Mouse (Mus musculus) monocyte, adult 5-6 weeks (primary cell): ENCODE measurements around the gene Add1. TPM values are rescaled to one million over a fixed set of nuclear protein-coding genes. Genes with fewer than 3 reads are reported as not detected.
A peak's percentile ranks its signal among the peaks of the same experiment; 100 is the strongest.
"Not testable (repeated sequence)": the region's sequence is repeated elsewhere in the genome, so short reads cannot be mapped to it uniquely, and the experiment has no call there.

Source experiments
- ATAC-seq: fragments of 153-309, 156-312 bp; replicated peaks from 2 replicates; pipeline ENCODE4 v1.8.0; 2017; ENCODE audit warnings: mild to moderate bottlenecking; ENCODE audit not compliant: low TSS enrichment, insufficient number of reproducible peaks, severe bottlenecking, poor library complexity, low FRiP score
- total RNA-seq: library from RNA; stranded (forward); fragments of 200-1000, 200-491, 200-594 nt; gene quantifications from 3 replicates; pipeline ENCODE4 v1.2.3, GENCODE M21; 2017

Gene Add1
- total RNA-seq, 1 experiment from 2014 or later = 174 TPM

DNA sequence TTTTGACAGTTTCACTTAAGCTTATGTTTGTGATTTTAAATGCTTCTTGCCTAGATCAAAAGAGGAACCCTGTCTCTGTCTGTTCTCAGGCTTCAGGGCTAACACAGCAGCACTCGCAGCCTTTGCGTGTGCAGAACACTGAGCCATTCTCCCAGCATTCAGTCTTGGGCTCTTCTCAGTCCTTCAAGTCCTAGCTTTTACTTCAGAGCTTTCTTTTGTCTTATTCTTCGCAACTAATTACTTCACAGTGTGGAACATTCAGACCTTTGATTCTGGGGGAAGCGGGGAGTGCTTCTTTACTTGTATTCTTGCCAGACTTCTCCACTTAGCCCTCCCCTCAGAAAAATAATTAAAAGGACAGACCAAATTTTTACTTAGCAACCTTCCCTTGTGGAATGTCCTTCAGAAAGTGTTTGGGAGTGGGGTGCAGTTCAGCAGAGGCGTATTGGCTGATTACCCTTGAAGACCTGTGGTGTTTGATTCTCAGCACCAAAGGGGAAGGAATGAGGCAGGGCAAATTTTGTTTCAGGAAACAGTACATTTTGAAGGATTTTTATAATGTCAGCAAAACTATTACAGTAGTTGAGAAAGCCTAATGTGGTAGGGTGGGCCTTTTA is 18.0 kb downstream of the Add1 start:
- ATAC-seq = no peak

DNA sequence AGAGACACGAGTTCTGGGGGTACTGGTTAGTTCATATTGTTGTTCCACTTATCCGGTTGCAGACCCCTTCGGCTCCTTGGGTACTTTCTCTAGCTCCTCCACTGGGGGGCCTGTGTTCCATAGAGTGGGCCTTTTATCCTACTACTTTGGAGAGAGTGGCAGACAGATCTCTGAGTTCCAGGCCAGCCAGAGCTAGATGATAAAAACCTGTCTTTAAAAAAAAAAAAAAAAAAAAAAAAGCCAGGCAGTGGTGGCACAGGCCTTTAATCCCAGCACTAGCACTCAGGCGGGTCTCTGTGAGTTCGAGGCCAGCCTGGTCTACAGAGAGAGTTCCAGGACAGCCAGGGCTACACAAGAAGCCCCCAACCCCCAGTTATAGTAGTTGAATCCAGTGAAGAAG is 18.8 kb downstream of the Add1 start:
- ATAC-seq = not testable (repeated sequence)

DNA sequence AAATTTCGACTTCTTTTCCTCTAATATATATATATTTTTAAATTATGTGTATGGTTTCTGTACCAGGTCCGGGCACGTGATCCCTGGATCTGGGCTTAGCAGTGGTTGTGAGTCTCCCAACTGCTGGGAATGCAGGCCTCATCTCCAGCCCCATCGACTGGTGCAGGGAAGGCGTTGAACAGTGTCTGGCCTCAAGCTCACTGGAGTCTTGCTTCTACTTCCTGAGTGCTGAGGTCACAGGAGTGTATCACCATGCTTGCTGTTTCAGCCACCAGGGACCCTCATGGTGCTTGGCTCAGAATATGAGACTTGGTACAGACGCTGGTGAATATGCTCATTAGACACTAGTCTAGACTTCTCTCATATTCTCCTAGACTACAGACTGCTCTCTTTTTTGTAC is 19.2 kb downstream of the Add1 start:
- no peak for ATAC-seq

DNA sequence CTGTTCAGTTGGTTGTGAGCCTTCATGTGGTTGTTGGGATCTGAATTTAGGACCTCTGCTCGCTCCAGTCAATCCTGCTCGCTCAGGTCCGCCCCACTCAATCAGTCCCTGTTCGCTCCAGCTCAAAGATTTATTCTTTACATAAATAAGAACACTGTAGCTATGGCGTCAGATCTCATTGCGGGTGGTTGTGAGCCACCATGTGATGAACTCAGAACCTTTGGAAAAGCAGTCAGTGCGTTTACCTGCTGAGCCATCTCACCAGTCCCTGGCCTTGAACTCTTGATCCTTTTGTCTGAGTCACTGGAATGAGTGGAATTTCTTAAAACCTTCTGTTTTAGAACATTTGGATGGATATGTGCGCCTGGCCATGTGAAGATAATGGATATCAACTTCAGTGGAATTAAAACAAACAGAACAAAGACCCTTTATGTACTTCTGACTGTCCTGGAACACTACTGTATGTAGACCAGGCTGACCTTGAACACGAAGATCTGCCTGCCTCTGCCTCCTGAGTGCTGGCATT is 19.8 kb downstream of the Add1 start:
- no peak for ATAC-seq

DNA sequence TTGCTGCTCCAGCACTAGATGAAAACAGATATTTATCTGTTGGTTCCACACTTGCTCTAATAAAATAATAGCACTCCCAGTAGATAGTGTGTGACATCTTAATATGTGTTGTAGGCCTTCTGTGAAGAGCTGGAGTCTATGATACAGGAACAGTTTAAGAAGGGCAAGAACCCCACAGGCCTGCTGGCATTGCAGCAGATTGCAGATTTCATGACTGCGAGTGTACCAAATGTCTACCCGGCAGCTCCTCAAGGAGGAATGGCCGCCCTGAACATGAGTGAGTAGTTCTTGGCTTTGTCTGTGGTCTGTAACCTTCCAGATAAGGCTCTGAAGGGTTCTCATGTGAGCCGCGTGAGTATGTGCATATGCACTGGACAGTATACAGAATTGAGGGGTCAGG is 31.1 kb downstream of the Add1 start:
- no peak for ATAC-seq

DNA sequence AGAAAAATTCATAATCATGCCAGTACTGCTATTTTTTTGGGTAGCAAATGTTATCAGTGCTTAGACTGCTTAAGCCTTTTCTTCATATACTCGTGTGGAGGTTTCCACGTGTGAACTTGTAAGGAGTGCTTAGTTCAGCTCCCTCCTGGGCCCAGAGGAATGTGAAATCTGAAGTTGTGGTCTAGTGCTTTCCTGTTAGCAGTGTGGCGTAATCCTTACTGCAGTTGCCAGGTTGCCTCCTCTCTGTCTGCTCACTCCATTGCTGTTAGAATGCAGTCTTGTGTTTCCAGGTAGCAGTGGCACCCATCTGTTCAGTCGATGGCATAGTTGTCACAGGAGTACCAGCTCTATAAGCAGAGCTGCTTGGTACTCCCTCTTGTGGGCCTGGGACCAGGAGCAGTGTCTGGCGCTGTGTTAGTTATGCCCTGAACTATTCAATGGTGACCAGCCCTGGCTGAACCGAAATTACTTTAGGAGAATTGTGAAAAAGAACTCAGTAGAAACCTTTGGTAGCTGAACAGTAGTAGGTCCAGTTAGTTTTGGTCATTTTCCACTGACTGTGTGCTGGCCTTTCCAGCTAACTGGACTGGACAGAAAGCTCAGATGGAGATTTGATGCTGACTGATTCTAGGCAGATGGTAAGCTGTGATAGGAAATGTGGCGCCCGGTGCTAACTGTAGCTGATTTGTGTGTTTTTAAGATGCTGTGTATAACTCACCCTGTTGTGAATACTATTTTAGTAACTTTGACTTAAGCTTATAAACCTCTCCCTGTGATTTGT is 33.8 kb downstream of the Add1 start:
- ATAC-seq = no peak

DNA sequence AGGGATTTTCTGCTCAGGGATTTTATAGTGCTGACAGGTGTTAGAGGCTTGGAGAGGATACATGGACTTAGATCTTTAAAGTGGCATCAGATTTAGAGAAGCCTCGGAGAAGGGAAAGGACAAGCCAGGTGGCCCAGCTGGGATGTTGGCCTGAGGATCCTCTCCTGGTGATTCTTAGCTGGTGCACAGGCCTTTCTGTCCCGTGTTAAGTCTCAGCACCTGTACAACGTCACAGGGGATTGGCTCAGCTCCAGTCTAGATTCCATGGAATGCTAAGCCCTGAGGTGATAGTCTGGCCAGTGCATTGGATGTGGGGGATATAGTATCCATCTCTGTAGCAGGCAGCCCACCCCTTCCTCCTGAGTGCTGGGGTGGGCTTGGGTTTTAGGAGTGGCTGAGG is 34.8 kb downstream of the Add1 start:
- no peak for ATAC-seq

DNA sequence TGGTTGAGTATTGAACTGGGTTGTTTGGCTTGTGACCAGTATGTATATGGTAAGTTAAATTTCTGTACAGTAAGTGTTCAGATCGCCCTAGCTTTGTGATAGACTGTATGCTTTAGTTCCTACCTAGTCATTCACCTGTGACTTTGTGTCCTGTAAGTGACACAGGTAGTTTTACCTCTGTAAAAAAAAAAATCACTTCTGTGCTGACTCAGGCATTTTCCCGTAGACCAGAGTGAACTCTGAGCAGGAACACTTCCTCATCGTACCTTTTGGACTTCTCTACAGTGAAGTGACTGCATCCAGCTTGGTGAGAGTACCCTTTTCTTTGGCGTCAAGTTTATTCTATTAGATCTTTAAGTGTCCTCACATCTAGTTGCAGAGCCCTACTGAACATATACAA is 36.5 kb downstream of the Add1 start:
- no peak for ATAC-seq

DNA sequence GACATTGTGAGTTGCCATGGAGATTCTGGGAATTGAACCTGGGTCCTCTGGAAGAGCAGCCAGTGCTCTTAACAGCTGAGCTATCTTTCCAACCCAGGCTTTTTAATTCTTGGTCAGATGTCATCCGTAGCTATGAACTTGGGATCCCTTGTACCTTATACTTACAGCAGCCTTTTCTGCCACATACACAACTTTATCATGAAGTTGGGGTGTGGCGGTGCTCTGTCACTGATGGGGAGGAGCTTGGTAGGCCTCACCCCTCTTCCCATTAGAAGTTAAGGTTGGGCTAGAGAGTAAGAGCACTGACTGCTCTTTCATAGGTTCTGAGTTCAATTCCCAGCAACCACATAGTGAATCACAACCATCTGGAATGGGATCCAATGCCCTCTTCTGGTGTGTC is 59.5 kb downstream of the Add1 start:
- ATAC-seq = no peak

DNA sequence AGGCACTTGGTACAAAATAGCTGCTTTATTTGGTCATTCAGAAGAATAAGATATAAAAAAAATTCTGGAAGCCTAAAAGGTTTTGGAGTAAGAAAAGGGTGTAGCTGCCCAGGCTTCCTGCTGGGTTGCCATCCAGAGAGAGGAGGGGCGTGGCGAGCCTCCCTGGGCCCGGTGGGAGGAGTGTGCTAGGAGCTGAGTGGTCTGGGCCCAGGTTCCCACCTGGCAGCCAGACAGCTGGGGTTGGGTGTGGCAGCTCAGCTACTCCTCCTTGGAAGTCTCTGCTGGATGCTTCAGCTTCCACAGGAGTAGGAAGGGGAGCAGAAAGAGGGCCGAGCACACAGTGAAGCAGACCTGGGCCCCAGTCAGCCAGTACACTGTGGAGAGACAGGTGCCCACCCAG is 60.2 kb downstream of the Add1 start:
- ATAC-seq = no peak

DNA sequence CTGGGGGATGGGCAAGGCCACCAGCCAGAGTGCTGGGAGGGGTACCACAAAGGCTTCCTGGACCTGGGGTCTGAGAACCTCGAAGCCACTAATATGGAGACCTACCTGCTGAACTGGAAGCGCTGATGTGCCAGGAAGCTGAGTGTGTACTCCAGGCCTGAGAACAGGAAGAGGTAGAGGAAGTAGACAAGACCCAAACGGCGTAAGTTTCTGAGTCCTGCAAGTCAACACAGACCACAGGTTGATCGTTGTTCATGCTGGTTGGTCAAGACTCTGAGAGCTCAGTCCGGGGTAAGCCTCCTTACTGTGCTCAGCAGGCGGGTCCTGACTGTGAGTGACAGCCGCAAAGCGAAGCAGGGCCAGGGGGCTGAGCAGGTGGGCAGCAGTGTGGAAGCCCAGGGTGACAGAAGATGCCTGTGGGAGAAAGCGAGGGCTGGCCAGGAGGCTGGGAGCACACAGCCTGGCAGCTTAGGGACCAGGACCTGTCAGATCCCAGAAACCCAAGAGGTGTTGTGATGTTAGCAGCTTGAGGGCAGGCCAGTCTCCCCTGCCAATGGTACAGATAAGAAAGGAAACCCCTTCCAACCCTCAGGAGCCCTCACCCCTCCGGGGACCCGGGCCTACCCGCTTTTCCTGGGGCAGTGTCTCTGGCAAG is 61.4 kb downstream of the Add1 start:
- ATAC-seq = no peak

DNA sequence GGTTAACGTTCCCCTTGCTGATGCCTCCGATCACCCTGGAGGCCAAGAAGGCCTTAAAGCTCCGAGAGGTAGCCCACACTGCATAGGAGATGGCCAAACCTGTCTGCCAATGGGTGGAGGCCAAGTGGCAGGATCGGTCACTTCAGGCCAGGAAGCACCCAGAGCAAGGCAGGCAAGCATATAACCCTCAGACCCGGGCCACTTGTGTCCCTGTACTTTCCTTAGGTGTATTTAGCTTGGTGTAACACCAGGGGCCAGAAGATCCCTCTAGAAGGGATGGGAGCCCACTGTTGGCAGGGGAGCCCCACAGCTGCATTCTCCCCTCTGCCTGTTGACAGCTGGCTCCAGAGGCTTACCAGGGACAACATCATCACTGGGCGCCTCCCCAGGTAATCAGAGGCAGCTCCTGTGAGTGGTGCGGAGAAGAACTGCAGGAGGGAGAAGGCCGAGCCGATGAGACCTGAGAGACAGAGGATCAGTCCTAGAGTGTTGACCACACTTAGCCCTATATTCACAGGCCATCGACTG is 62.3 kb downstream of the Add1 start:
- ATAC-seq = no peak

DNA sequence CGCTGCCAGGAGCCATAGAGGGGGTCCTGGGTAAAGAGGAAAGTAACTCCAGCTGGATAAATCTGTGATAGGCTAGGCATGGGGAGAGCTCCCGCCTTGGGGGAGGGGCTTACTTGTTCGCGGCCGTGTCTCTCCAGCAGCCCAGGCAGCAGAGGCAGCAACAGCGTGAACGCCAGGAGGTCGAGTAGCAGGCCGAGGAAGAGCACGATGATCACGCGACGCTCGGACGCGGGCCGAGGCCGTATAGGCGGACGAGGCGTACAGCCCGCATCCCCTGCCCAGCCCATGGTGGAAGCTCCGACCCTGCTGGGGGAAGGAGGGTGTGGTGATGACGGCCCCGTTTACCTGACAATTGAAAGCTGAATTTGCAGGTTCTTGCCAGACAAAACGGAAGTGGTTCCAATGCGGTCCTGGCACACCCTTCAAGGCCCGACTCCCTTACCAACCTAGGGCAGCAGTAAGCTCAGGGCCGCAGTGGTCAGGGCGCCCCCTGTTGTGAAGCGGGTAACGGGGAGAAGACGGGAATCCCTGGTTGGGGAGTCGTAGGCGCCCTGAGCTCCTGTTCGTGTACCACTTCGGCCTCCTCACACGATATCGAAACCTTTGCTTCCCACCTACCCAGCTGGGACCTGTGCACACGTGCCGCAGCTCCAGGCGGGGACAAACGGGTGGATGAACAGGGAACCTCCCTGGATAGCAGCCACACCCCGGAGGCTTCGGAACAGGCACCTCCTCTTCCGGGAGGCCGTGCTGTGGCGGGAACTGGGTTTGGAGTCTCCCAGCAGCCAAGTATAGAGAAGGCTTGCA is 63.2 kb downstream of the Add1 start, which contains the start of gene Mfsd10:
Mfsd10 (minus strand) TSS at position 732 of the 807 bp plus-strand sequence.
- peak; percentile 72 for ATAC-seq

DNA sequence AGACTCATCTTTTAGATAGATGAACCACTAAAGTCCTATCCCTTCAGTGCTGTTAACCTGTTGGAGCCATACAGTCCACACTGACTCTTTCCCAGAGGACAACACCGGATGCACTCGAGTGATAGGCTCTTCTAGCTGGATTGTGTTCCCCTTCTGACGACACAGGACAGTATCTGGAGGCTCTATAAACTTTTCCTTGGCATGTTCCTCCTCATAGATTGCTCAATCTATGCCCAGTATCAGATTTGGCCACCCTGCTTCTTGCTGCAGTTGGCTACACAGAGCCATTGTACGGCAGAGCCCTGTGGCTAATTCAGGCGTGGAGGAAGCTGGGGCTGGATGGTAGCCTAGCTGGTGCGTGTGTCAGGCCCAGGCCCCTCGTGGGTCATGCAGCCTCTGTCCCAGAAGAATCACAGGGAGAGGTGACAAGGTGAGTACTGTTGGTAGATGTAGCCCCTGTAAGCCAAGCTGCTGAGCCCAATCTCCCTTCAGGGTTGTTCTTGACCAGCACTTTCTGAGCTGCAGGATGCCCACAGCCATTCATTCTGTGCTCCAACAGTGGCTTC is 64.2 kb downstream of the Add1 start:
- ATAC-seq = no peak

DNA sequence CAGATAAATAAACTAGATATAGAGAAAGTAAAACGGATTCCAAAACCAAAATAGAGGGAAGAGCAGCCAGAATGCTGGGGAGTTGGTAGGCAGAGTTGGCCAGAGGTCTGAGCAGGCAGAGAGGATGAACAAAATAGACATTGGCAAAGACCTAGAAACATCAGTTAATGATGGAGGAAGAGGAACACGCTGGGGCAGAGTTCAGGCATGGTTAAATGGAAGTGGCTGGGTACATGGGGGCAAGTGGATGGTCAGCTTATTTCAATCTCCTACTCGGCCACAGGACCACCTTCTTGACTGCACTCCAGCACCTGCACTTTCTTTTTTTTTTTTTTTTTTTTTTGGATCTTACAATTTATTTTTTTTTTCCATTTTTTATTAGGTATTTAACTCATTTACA is 68.5 kb downstream of the Add1 start:
- ATAC-seq = no peak

DNA sequence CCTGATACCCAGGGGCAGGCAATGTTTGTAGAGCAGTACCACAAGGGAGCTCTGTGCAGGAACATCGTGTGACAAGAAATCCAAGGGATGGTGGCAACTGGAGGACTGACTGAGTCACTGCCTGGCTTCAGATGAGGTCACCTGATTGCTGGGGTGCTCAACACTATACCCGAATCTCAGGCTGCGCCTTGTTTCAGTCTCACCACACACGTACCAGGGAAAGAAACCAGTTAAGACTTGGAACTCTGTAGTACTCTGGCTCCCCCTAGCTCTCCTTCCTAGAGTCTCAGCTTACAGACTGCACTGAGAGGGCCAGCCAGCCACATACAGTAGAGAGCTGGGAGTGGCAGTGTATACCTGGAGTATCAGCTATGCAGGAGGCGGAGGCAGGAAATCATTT is 69.5 kb downstream of the Add1 start:
- peak; percentile 16; the same call in 1 of the 2 replicates for ATAC-seq

DNA sequence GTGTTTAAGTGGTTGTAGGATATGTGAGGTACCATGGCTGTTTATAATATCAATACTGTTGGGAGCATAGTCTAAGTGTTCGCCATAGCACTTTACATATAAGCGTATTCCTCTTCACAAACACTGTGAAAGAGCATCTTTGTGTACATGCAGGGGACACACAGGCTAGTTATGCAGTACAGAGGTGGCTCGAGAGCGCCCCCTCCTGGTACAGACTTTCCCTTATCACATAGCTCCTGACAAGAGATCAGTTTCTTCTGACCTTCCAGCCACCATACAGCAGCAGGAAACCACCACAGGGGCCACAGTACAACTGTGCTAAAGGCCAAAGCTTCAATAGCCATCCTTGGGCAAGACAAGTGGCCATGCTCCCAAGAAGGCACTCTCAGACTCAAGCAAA is 74.1 kb downstream of the Add1 start:
- ATAC-seq = peak; percentile 57

DNA sequence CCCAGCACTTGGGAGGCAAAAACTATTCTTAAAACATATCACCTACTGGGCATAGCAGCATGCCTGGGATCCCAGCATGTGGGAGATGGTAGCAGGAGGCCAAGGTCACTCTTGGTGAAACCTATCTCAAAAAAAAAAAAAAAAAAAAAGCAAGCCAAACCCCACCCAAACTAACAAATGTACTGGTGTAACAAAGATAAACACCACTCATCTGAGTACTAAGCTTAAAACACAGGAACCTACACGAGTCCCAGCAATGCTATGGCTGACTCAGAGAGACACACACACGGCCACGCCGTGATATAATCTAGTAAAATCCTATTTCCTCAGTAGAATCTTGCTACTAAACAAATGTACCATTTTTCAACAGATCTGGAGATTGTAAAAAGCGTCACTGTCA is 79.5 kb downstream of the Add1 start:
- ATAC-seq = no peak
